Mouse (Mus musculus) liver, adult 10 weeks (tissue): ENCODE measurements around the gene Mybbp1a. TPM values are rescaled to one million over a fixed set of nuclear protein-coding genes. Genes with fewer than 3 reads are reported as not detected.

Experiments used
- polyA plus RNA-seq: library from polyadenylated mRNA; stranded (reverse); fragments of 350-450 nt; fragmentation: Illumina TruSeq; extraction: RNeasy Lipid Tissue Mini Kit (QIAGEN cat#74804); gene quantifications from one replicate; pipeline ENCODE4 v1.2.3, GENCODE M21; 2014; ENCODE audit warnings: low read depth, low replicate concordance

Mybbp1a gene
- 14.4 TPM for polyA plus RNA-seq

GRCm38 (mm10) chr11:72440965-72441664 is at the start of gene Mybbp1a:
Mybbp1a (plus strand) TSS chr11:72441355.

DNA sequence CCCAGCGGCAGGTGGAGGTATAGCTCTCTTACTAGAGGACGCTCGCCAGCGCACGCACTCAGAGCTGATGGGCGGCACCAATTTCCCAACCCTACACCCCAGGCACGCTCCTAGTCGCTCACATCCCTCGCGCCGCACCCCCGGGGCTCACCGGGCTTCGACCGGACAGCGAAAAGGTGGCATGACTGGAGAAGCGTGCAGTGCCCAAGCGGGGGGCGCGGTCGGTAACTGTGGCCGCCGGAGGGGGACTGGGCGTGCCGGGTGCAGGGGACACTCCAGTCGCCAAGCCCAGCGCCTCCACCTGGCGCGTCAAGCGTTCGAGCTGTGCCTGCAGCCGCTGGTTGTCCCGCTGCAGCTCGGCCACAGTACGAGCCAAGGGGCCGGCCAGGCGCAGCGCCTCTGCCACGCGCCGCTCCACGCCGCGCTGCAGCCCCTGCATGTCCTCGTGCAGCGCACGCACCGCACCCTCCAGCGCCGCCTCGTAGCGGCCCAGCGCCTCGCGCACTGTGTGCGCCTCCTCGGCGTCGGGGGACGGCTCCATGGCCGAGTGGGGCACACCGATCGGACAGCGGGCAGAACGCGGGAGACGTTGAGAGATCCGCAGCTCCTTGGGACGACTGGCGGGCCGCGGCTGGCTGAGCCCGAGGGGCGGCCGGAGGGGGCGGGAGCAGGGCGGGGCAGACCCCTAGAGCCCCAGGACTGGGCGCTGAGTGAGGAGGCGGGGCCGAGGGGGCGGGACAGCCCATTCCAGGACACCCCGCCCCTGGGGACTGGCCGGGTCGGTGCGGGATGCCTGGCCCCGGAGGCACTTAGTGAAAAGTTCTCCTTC is 29.8 kb upstream of the Mybbp1a start, which contains the start of gene Smtnl2:
Smtnl2 (minus strand) TSS at position 621 of the 829 bp plus-strand sequence.

DNA sequence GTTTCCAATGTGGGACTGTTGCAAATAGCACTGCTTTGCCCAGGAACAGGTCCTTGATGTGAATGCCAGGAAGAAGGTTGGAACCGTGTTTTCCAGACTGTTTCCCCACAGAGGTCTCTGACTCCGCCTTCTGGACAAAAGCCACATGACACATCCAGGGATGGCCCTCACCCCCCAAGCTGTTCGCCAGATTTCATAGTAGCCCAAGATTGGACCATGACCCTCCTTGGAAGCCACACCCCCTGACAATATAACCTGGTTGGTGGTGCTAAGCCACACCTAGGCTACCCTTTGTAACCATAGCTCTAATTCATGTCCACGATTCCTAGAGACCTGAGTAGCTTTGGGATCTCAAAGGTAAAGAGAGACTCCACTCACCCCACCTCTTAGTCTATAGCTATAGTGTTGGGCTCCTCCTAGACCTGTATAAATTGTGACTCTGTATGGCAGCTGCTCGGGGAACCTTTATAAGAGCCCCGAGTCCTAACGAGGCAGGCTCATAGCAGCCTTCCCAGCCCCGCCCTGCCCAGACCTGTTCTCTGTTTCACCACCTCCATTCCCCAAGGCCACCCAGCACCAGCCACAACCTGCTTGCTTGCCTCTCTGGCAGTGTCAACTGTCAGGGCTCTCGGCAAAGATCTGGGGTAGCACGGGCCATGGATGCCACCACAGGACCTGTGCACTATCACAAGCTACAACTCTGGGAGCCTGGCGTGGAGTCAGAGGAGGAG is 6.0 kb upstream of the Mybbp1a start, which contains the start of gene Ggt6:
Ggt6 (plus strand) TSS at position 564 of the 731 bp plus-strand sequence.

GRCm38 (mm10) chr11:72489881-72490301 is 48.7 kb downstream of the Mybbp1a start, which contains the start of gene Spns2:
Spns2 (minus strand) TSS chr11:72489904.

Other genes starting within 250 kb of the Mybbp1a start
- not detected for gene Gm43951, start 234.5 kb upstream of the Mybbp1a start, polyA plus RNA-seq
- 1.4 TPM for gene 4933427D14Rik, start 233.9 kb upstream of the Mybbp1a start, polyA plus RNA-seq
- 79.5 TPM for gene Txndc17, start 233.8 kb upstream of the Mybbp1a start, polyA plus RNA-seq
- gene Med31, start 225.8 kb upstream of the Mybbp1a start, polyA plus RNA-seq = 5.5 TPM
- gene Slc13a5, start 174.1 kb upstream of the Mybbp1a start, polyA plus RNA-seq = 0.19 TPM
- gene Xaf1, start 139.7 kb upstream of the Mybbp1a start, polyA plus RNA-seq = 20.2 TPM
- not detected for gene Fbxo39, start 126.9 kb upstream of the Mybbp1a start, polyA plus RNA-seq
- not detected for gene Tekt1, start 78.9 kb upstream of the Mybbp1a start, polyA plus RNA-seq
- gene Smtnl2, start 29.6 kb upstream of the Mybbp1a start, polyA plus RNA-seq = 0.32 TPM
- 2.4 TPM for gene Ggt6, start 5.8 kb upstream of the Mybbp1a start, polyA plus RNA-seq
- 6.7 TPM for gene Spns2, start 48.5 kb downstream of the Mybbp1a start, polyA plus RNA-seq
- not detected for gene Spns3, start 109.2 kb downstream of the Mybbp1a start, polyA plus RNA-seq
- 85.4 TPM for gene Ube2g1, start 165.9 kb downstream of the Mybbp1a start, polyA plus RNA-seq
- 12.9 TPM for gene Ankfy1, start 248.7 kb downstream of the Mybbp1a start, polyA plus RNA-seq